Mouse (Mus musculus) bone marrow, adult 2 months (tissue): ENCODE measurements around the gene Jph3.

Experiments
- CTCF ChIP-seq: fragments of 200-500 bp; IDR thresholded peaks from 2 replicates; pipeline ENCODE4 v1.5.1; 2011; ENCODE audit warnings: low read length, control low read depth; ENCODE audit not compliant: control insufficient read depth, insufficient read depth
- POLR2A ChIP-seq: fragments of 200-500 bp; IDR thresholded peaks from 2 replicates; pipeline ENCODE4 v1.6.1; 2011; ENCODE audit warnings: low read depth, mild to moderate bottlenecking, control low read depth, low read length, borderline replicate concordance; ENCODE audit not compliant: control insufficient read depth

DNA sequence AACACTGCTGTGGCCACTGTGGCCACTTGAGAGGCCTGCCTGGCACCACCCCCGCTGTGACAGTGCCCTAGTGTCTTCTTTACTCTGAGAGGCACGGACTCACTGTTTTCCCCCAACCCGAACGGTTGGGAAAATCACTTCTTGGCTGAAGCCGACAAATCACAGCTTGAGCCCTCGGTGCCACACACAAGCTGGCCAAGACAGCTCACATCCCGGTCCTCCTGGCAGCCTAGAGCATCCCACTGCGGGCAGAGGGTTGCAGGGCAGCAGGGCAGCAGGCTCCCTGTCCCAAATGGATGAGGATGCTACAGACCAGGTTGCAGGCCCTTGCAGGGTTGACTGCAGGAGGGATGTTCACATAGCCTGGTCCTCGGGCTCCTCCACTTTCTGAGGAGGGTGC, 20.1 kb downstream of the Jph3 start:
- TF ChIP-seq CTCF (no peak), POLR2A (no peak)
